Comparison of ENCODE assay signal across 11 mouse cellular contexts in genomic region chr4:53628924-53629323, GRCm38 (mm10). TPM values are rescaled to one million over a fixed set of nuclear protein-coding genes. Genes with fewer than 3 reads are reported as not detected.
DNase-seq lines count a peak whose midpoint lies in the region; TF ChIP-seq lines count a peak whose summit lies in the region.
"Had no signal": no experiment of that assay in that cellular context is flagged by ENCODE, and none has a peak within 500 bp of the region (broad histone marks: within the 10 kb centered on the region; RNA-seq: fewer than 3 reads in every experiment).

No protein-coding gene starts in this region.

- no peak overlapping the region for H3K27ac ChIP-seq in MEL (ENCODE audit: control insufficient read depth, low read depth, low read length)
- H3K27ac ChIP-seq: heart, embryonic 15.5 days; liver, embryonic 14.5 days had no signal

- H3K79me2 ChIP-seq in MEL (ENCODE audit: control insufficient read depth, insufficient read depth, low read length, poor library complexity) = no peaks in the 10 kb centered on the region

- no peak for TF ChIP-seq EP300 in MEL (IDR thresholded peaks at IDR 0.05; ENCODE audit: low read depth in 1 of 2, low read length in 2 of 2)

- TF ChIP-seq RAD21 in MEL (IDR thresholded peaks at IDR 0.05; ENCODE audit: low read depth, low read length) = no peak

- peak; percentile 14 for DNase-seq in cerebellum, adult 11 months
- no peak for DNase-seq in cerebellum, postnatal 36 days
- DNase-seq in MEL (ENCODE audit: low read depth, low spot score) = peak; percentile 10
- peak; percentile 80 to 83 for DNase-seq in heart, adult 9 months (ENCODE audit: low spot score in 2 of 2)
- DNase-seq in kidney, postnatal 14 days = peak; percentile 84
- no peak for DNase-seq in frontal cortex, postnatal 14 days (ENCODE audit: low spot score in 2 of 2)
- no peak for DNase-seq in T-cell, adult 2 months (ENCODE audit: low spot score)
- DNase-seq in layer of hippocampus, postnatal 36 days = no peak
- DNase-seq: right cerebral cortex, postnatal 25 days had no signal

- H3K9ac ChIP-seq in MEL (ENCODE audit: control insufficient read depth, low read depth, low read length, poor library complexity, severe bottlenecking) = no peak overlapping the region
- H3K9ac ChIP-seq: heart, embryonic 15.5 days; liver, embryonic 14.5 days had no signal

- H3K4me1 ChIP-seq in MEL (ENCODE audit: control insufficient read depth in 1 of 2, insufficient read depth in 2 of 2, low read length in 2 of 2) = no peaks in the 10 kb centered on the region

- no peak overlapping the region for H3K4me3 ChIP-seq in MEL (ENCODE audit: control insufficient read depth in 1 of 2, insufficient read depth in 1 of 2, low read depth in 2 of 2, low read length in 2 of 2)
- H3K4me3 ChIP-seq: heart, embryonic 15.5 days had no signal

- H3K27me3 ChIP-seq in MEL (ENCODE audit: control insufficient read depth in 1 of 2, insufficient read depth in 2 of 2, low read length in 2 of 2) = no peaks in the 10 kb centered on the region; a peak in 2 of 4 replicates

- no peaks in the 10 kb centered on the region for H3K36me3 ChIP-seq in MEL (ENCODE audit: control insufficient read depth in 1 of 2, insufficient read depth in 2 of 2, low read length in 2 of 2)
- H3K36me3 ChIP-seq: heart, embryonic 15.5 days had no signal

- TF ChIP-seq POLR2A in MEL (IDR thresholded peaks at IDR 0.05; ENCODE audit: control insufficient read depth in 1 of 2, insufficient read depth in 1 of 2, low read depth in 1 of 2, low read length in 2 of 2, poor library complexity in 1 of 2) = no peak

- TF ChIP-seq CTCF in MEL (IDR thresholded peaks at IDR 0.05 in 2 of 3, conservative IDR thresholded peaks at IDR 0.05 in 1 of 3; ENCODE audit: control insufficient read depth in 1 of 3, insufficient read depth in 1 of 3, low read depth in 2 of 3, low read length in 3 of 3, poor library complexity in 1 of 3, severe bottlenecking in 1 of 3) = no peak

- H3K9me3 ChIP-seq in MEL (replicated peaks; ENCODE audit: insufficient read depth, low read length) = no peaks in the 10 kb centered on the region
- H3K9me3 ChIP-seq: heart, embryonic 15.5 days had no signal

TF ChIP-seq in MEL, 35 proteins besides CTCF, POLR2A, EP300 and RAD21:
- TF ChIP-seq USF1 (IDR thresholded peaks at IDR 0.05; ENCODE audit: low read depth, low read length) = no peak
- TF ChIP-seq SMC3 (IDR thresholded peaks at IDR 0.05; ENCODE audit: low read depth, low read length) = no peak
- no peak for TF ChIP-seq SIN3A (IDR thresholded peaks at IDR 0.05; ENCODE audit: low read length)
- TF ChIP-seq MYB (IDR thresholded peaks at IDR 0.05; ENCODE audit: low read depth, low read length) = no peak
- no peak for TF ChIP-seq ZNF384 (IDR thresholded peaks at IDR 0.05; ENCODE audit: low read depth, low read length)
- TF ChIP-seq ETS1 (IDR thresholded peaks at IDR 0.05; ENCODE audit: low read depth, low read length) = no peak
- TF ChIP-seq E2F4 (IDR thresholded peaks at IDR 0.05; ENCODE audit: borderline replicate concordance, low read depth, low read length) = no peak
- TF ChIP-seq JUND (IDR thresholded peaks at IDR 0.05; ENCODE audit: low read depth, low read length) = no peak
- TF ChIP-seq NELFE (IDR thresholded peaks at IDR 0.05; ENCODE audit: low read depth, low read length) = no peak
- TF ChIP-seq TBP (IDR thresholded peaks at IDR 0.05; ENCODE audit: low read depth, low read length) = no peak
- TF ChIP-seq CHD1 (IDR thresholded peaks at IDR 0.05; ENCODE audit: low read depth, low read length) = no peak
- TF ChIP-seq POLR2AphosphoS2 (IDR thresholded peaks at IDR 0.05; ENCODE audit: low read length) = no peak
- TF ChIP-seq KAT2A (conservative IDR thresholded peaks at IDR 0.05; ENCODE audit: low read depth, low read length) = no peak
- no peak for TF ChIP-seq ZMIZ1 (IDR thresholded peaks at IDR 0.05; ENCODE audit: low read depth, low read length)
- TF ChIP-seq MAZ (IDR thresholded peaks at IDR 0.05; ENCODE audit: low read depth, low read length) = no peak
- no peak for TF ChIP-seq MYC (IDR thresholded peaks at IDR 0.05; ENCODE audit: low read depth, low read length)
- TF ChIP-seq ZC3H11A (IDR thresholded peaks at IDR 0.05; ENCODE audit: low read depth, low read length) = no peak

RNA-seq across cellular contexts. Expression of gene Fsd1l, which starts 2.3 kb away (rescaled TPM):
- total RNA-seq in MEL (2012; rRNA removed) = not detected in 2 replicates
- polyA plus RNA-seq in MEL (2012; ENCODE audit: insufficient read depth in 1 of 2, insufficient read length in 2 of 2, low read depth in 1 of 2, low replicate concordance in 2 of 2, missing spikeins in 1 of 2) = not detected
- 10 to 100 TPM; 32.8 to 35.4 TPM for total RNA-seq in layer of hippocampus, postnatal 36 days (2021)

Comparison
In these comparisons a context has a peak if more than half of its experiments do, and no peak if none do; other contexts are left out.
1. DNase-seq: peak in cerebellum, adult 11 months (single experiment), MEL (single experiment), heart, adult 9 months (2 of 2) and kidney, postnatal 14 days (single experiment); none in cerebellum, postnatal 36 days (0 of 2), frontal cortex, postnatal 14 days (0 of 2), T-cell, adult 2 months (single experiment) and layer of hippocampus, postnatal 36 days (0 of 2).
2. RNA of gene Fsd1l, which starts 2.3 kb away (total RNA-seq): 32.8 to 35.4 TPM in layer of hippocampus, postnatal 36 days; not detected in MEL; every median in the first group is over 10 times any median in the second.